Mouse (Mus musculus) embryonic fibroblast, embryonic 13.5 days (primary cell): ENCODE data around the gene Aqp9. TPM values are rescaled to one million over a fixed set of nuclear protein-coding genes. Genes with fewer than 3 reads are reported as not detected.
A peak's percentile ranks its signal among the peaks of the same experiment; 100 is the strongest.

Experiments used
- H3K27ac ChIP-seq: 2 replicates; pipeline ENCODE4 v1.5.1; 2012; ENCODE audit warnings: low read length, control low read depth, inconsistent platforms; ENCODE audit not compliant: insufficient read depth
- H3K4me1 ChIP-seq: 2 replicates; pipeline ENCODE4 v1.6.1; 2011; ENCODE audit warnings: low read length; ENCODE audit not compliant: control insufficient read depth, insufficient read depth
- H3K4me3 ChIP-seq: 2 replicates; pipeline ENCODE4 v1.5.1; 2011; ENCODE audit warnings: mild to moderate bottlenecking, control low read depth, low read length; ENCODE audit not compliant: insufficient read depth
- CTCF ChIP-seq: IDR thresholded peaks from 2 replicates; pipeline ENCODE4 v1.5.1; 2011; ENCODE audit warnings: mild to moderate bottlenecking, control low read depth, low read length, moderate library complexity, borderline replicate concordance; ENCODE audit not compliant: insufficient read depth
- POLR2A ChIP-seq: IDR thresholded peaks from 2 replicates; pipeline ENCODE4 v1.6.1; 2011; ENCODE audit warnings: low read depth, mild to moderate bottlenecking, control low read depth, low read length, moderate library complexity
- polyA plus RNA-seq: library from polyadenylated mRNA; stranded (reverse); fragments of >200 nt; gene quantifications from 2 replicates; pipeline ENCODE4 v1.2.4, GENCODE M21; 2011; ENCODE audit warnings: low read depth; ENCODE audit not compliant: missing spikeins, insufficient read length

The Aqp9 gene
- polyA plus RNA-seq, 1 experiment, result not detected

DNA sequence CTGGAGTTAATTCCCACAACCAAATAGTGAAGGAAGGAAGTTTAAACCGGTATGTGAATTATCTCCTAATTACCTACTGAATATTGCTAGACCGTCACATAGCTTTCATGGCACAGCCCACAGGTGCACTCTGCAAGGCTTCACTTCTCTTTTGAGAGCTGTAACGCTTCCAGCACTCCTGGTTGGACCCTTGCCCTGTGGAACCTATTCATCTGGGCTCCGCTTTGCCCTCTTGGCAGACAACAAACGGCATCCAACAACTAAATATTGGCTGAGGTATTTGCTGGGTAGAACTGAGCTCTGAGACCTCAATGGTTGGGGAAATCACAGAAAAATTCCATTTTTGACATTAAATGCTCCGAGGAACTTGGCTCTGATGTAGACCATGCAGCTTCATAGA is 55.3 kb downstream of the Aqp9 start:
- Histone ChIP-seq H3K4me3 (no peak overlapping the region), H3K27ac (no peak overlapping the region), H3K4me1 (no peaks in the 10 kb centered on the region)
- TF ChIP-seq POLR2A, result no peak
- no peak for TF ChIP-seq CTCF

DNA sequence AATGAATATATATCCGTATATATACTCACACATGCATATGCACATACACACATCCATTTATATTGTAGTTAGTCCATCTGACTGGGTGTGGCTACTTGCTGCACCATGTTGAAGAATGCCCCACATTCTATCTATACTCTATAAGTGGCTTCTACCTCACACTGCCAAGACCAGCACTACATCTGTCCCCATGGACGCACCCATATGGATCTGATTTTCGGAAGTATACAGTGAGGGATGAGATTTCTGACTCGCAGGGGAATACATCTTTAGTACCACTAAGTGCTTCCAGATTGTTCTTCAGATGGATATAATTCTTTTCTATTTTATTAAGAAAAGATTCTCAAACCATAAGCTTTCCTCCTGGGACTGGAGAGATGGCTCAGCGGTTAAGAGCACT is 65.0 kb downstream of the Aqp9 start:
- TF ChIP-seq POLR2A, result no peak
- no peak overlapping the region for H3K27ac ChIP-seq
- H3K4me1 ChIP-seq, result no peaks in the 10 kb centered on the region
- H3K4me3 ChIP-seq, result no peak overlapping the region

DNA sequence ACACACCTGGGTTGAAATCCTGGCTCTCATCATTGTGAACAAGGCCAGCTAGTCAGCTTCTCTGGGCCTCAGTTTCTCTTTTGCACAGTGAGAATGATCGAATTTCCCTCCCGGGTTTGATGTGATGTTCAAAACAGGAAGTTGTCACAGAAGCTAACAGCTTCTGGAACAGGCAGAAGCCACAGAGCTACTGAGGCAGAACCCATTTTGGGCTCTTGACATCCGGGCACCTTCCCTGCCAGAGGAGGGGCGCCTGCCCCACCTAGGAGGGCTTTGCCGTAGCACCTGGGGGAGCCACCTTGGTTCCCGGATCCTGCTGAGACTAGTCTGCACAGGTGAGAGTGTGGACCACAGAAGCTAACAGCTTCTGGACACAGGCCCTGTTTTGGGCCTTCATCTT is 74.4 kb downstream of the Aqp9 start:
- no peak for TF ChIP-seq POLR2A
- no peak for TF ChIP-seq CTCF
- Histone ChIP-seq H3K4me3 (no peak overlapping the region), H3K4me1 (no peaks in the 10 kb centered on the region), H3K27ac (no peak overlapping the region)

DNA sequence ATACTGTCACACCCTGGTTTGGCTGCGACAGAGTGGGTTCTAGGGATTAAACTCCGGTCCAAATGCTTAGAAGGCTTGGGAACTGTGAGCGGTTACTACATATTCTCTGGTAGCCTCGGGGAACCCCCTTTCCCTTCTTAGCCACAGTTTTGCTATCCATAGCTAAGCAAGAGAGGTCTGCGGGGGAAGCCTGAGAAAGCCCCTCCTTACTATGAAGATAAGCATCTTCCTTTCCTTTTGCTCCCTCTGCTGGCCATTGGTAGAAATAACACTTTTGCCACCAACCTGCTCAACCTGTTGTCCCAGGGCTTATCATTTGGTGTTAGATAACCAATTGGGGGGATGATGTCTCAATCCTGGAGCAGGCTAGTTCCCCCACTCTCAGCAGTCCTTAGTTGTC is 76.4 kb downstream of the Aqp9 start:
- no peak overlapping the region for H3K4me3 ChIP-seq
- TF ChIP-seq CTCF (no peak), POLR2A (no peak)
- no peaks in the 10 kb centered on the region for H3K4me1 ChIP-seq
- no peak overlapping the region for H3K27ac ChIP-seq

GRCm38 (mm10) chr9:71079201-71079600 is 89.3 kb downstream of the Aqp9 start:
- Histone ChIP-seq H3K27ac (no peak overlapping the region), H3K4me1 (peaks cover 2% of the 10 kb centered on the region; the same call in 1 of the 2 replicates)
- TF ChIP-seq CTCF, result no peak
- TF ChIP-seq POLR2A, result no peak

GRCm38 (mm10) chr9:71077251-71077825 is 91.1 kb downstream of the Aqp9 start:
- H3K4me3 ChIP-seq, result no peak overlapping the region
- H3K4me1 ChIP-seq, result peaks cover 2% of the 10 kb centered on the region; the same call in 1 of the 2 replicates
- no peak for TF ChIP-seq CTCF
- TF ChIP-seq POLR2A, result no peak
- H3K27ac ChIP-seq, result peak overlapping the region; percentile 28

More at GRCm38 (mm10) chr9:71079201-71079600, 89.3 kb downstream of the Aqp9 start:
- H3K4me3 ChIP-seq, result no peak overlapping the region

- TF ChIP-seq POLR2A (no peak), CTCF (no peak)
- peaks cover 2% of the 10 kb centered on the region; the same call in 1 of the 2 replicates for H3K4me1 ChIP-seq
- no peak overlapping the region for H3K27ac ChIP-seq
- H3K4me3 ChIP-seq, result no peak overlapping the region
Observed at GRCm38 (mm10) chr9:71076201-71076648, 92.3 kb downstream of the Aqp9 start.

DNA sequence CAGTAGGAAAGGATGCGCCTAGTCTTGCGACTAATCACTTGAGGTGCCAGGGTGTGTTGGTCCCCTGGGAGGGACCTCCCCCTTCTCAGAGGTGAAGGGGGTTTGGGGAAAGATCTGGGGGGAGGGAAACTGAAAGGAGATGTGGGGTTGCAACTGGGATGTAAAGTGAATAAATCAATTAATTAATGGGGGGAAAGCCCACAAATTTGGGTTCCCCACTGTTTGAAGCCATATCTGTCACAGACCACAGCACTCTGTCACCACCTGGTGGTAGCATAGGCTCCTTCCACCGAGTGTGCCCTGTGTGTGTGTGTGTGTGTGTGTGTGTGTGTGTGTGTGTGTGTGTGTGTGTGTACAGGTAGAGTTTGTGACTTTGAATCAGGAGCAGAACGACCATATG is 94.7 kb downstream of the Aqp9 start:
- H3K4me3 ChIP-seq, result no peak overlapping the region
- TF ChIP-seq CTCF (peak; percentile 85; the same call in 1 of the 2 replicates), POLR2A (no peak)
- peaks cover 2% of the 10 kb centered on the region; the same call in 1 of the 2 replicates for H3K4me1 ChIP-seq
- H3K27ac ChIP-seq, result no peak overlapping the region

- no peak for TF ChIP-seq POLR2A
- no peak for TF ChIP-seq CTCF
- H3K4me1 ChIP-seq, result peaks cover 2% of the 10 kb centered on the region; the same call in 1 of the 2 replicates
- no peak overlapping the region for H3K4me3 ChIP-seq
- no peak overlapping the region for H3K27ac ChIP-seq
Observed at GRCm38 (mm10) chr9:71073076-71073475, 95.4 kb downstream of the Aqp9 start.

DNA sequence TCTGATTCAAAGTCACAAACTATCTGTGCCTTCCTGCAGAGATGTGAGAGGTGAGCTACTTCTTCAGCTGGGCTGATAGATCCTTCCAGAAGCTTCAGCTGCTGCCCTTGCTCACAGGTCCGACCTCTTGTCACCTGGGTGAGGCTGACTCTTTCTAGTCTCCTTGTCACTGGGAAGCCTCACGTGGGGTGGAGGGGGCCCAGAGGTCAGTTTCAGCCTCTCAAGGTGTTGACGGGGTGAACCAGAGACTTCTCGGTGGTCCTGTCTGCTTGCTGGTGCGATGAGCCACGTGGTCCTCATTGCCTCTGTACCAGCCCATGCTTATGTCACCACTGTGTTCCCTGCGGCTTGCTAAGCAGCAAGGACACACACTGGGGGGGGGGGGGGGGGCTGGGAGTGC is 96.0 kb downstream of the Aqp9 start:
- TF ChIP-seq POLR2A (no peak), CTCF (no peak)
- H3K27ac ChIP-seq, result no peak overlapping the region
- H3K4me3 ChIP-seq, result no peak overlapping the region
- H3K4me1 ChIP-seq, result peaks cover 2% of the 10 kb centered on the region; the same call in 1 of the 2 replicates
